Mouse (Mus musculus) adrenal gland, postnatal 14 days (tissue): Measurements from ENCODE around the gene 2310039H08Rik. TPM values are rescaled to one million over a fixed set of nuclear protein-coding genes. Genes with fewer than 3 reads are reported as not detected.

Experiments
- DNase-seq: peaks from one replicate; pipeline ENCODE4 v3.0.0; 2021; ENCODE audit warnings: mixed read lengths
- total RNA-seq: library from RNA; stranded (reverse); gene quantifications from 2 replicates; pipeline ENCODE4 v1.2.3, GENCODE M21; 2021

2310039H08Rik gene
- total RNA-seq, 1 experiment from 2014 or later, result 66.5 TPM

- peak; percentile 25 for DNase-seq
Observed at GRCm38 (mm10) chr17:46809131-46809830, 36.8 kb downstream of the 2310039H08Rik start.

GRCm38 (mm10) chr17:46810672-46811071 lies 38.2 kb downstream of the 2310039H08Rik start:
- no peak for DNase-seq

- DNase-seq, result no peak
Observed at GRCm38 (mm10) chr17:46812442-46812841, 40.0 kb downstream of the 2310039H08Rik start.

- no peak for DNase-seq
Observed at GRCm38 (mm10) chr17:46813637-46814036, 41.2 kb downstream of the 2310039H08Rik start.

GRCm38 (mm10) chr17:46814497-46814896 lies 42.1 kb downstream of the 2310039H08Rik start:
- DNase-seq, result no peak

GRCm38 (mm10) chr17:46816306-46816705 lies 43.9 kb downstream of the 2310039H08Rik start:
- DNase-seq, result no peak

GRCm38 (mm10) chr17:46817734-46818158 lies 45.3 kb downstream of the 2310039H08Rik start:
- no peak for DNase-seq

GRCm38 (mm10) chr17:46820628-46821027 lies 48.2 kb downstream of the 2310039H08Rik start:
- no peak for DNase-seq

Other genes starting within 250 kb of the 2310039H08Rik start
- gene Cul9, start 226.2 kb upstream of the 2310039H08Rik start, total RNA-seq, result 17.1 and 20.7 TPM in 2 replicates
- 38.4 and 39.2 TPM in 2 replicates for gene Srf, start 216.5 kb upstream of the 2310039H08Rik start, total RNA-seq
- 13.8 and 16.0 TPM in 2 replicates for gene Ptk7, start 143.1 kb upstream of the 2310039H08Rik start, total RNA-seq
- 32.3 and 34.7 TPM in 2 replicates for gene Klc4, start 126.6 kb upstream of the 2310039H08Rik start, total RNA-seq
- gene Mrpl2, start 126.4 kb upstream of the 2310039H08Rik start, total RNA-seq, result 127 and 134 TPM in 2 replicates
- gene Cul7, start 122.3 kb upstream of the 2310039H08Rik start, total RNA-seq, result 45.5 and 52.3 TPM in 2 replicates
- 23.7 and 25.7 TPM in 2 replicates for gene Rrp36, start 98.3 kb upstream of the 2310039H08Rik start, total RNA-seq
- 80.5 and 90.2 TPM in 2 replicates for gene Mea1, start 93.8 kb upstream of the 2310039H08Rik start, total RNA-seq
- 80.0 and 83.6 TPM in 2 replicates for gene Klhdc3, start 91.7 kb upstream of the 2310039H08Rik start, total RNA-seq
- gene Ppp2r5d, start 67.5 kb upstream of the 2310039H08Rik start, total RNA-seq, result 47.1 and 49.0 TPM in 2 replicates
- gene Pex6, start 61.2 kb upstream of the 2310039H08Rik start, total RNA-seq, result 70.2 and 72.3 TPM in 2 replicates
- gene Gnmt, start 43.5 kb upstream of the 2310039H08Rik start, total RNA-seq, result 6.9 and 124 TPM in 2 replicates
- 41.0 and 43.1 TPM in 2 replicates for gene Cnpy3, start 20.4 kb upstream of the 2310039H08Rik start, total RNA-seq
- 0.33 TPM in 1 of 2 replicates, not detected in the other for gene Ptcra, start 8.9 kb upstream of the 2310039H08Rik start, total RNA-seq
- gene Rpl7l1, start 10.0 kb downstream of the 2310039H08Rik start, total RNA-seq, result 92.0 and 97.4 TPM in 2 replicates
- 19.4 and 20.1 TPM in 2 replicates for gene Bicral, start 85.8 kb downstream of the 2310039H08Rik start, total RNA-seq
- gene Tbcc, start 118.0 kb downstream of the 2310039H08Rik start, total RNA-seq, result 20.6 and 20.7 TPM in 2 replicates
- not detected in 2 replicates for gene Prph2, start 137.8 kb downstream of the 2310039H08Rik start, total RNA-seq
- 73.5 and 76.3 TPM in 2 replicates for gene Ubr2, start 237.9 kb downstream of the 2310039H08Rik start, total RNA-seq